Mouse (Mus musculus) testis, postnatal 10 days (tissue): ENCODE measurements around the gene Csde1.
A peak's percentile ranks its signal among the peaks of the same experiment; 100 is the strongest.

ENCODE experiments used
- DNase-seq: peaks from one replicate; pipeline ENCODE4 v3.0.0; 2021; ENCODE audit warnings: low spot score

The Csde1 gene

GRCm38 (mm10) chr3:103020249-103020942, at the start of gene Csde1:
Gene Csde1 (plus strand): TSS chr3:103020426.
- DNase-seq, result peak; percentile 96

- no peak for DNase-seq
Observed at GRCm38 (mm10) chr3:102970508-102970907, 49.7 kb upstream of the Csde1 start.

- no peak for DNase-seq
Observed at GRCm38 (mm10) chr3:102976906-102977305, 43.3 kb upstream of the Csde1 start.

- no peak for DNase-seq
Observed at GRCm38 (mm10) chr3:102979550-102980348, 40.5 kb upstream of the Csde1 start.

GRCm38 (mm10) chr3:102980349-102980736, 39.9 kb upstream of the Csde1 start:
- no peak for DNase-seq

- no peak for DNase-seq
Observed at GRCm38 (mm10) chr3:102991041-102991440, 29.2 kb upstream of the Csde1 start.

GRCm38 (mm10) chr3:102992936-102993335, 27.3 kb upstream of the Csde1 start:
- no peak for DNase-seq

- no peak for DNase-seq
Observed at GRCm38 (mm10) chr3:102995233-102995604, 25.0 kb upstream of the Csde1 start.

GRCm38 (mm10) chr3:102995605-102996321, 24.5 kb upstream of the Csde1 start, which contains the start of gene Sike1:
Gene Sike1 (plus strand): TSS chr3:102995708.
- DNase-seq, result peak; percentile 95

GRCm38 (mm10) chr3:102997036-102997435, 23.2 kb upstream of the Csde1 start:
- no peak for DNase-seq

- no peak for DNase-seq
Observed at GRCm38 (mm10) chr3:102997591-102997990, 22.6 kb upstream of the Csde1 start.

GRCm38 (mm10) chr3:103001595-103001994, 18.6 kb upstream of the Csde1 start:
- no peak for DNase-seq

GRCm38 (mm10) chr3:103017350-103017749, 2.9 kb upstream of the Csde1 start:
- DNase-seq, result no peak

- DNase-seq, result no peak
Observed at GRCm38 (mm10) chr3:103019462-103019861, 764 bp upstream of the Csde1 start.

- peak; percentile 92 for DNase-seq
Observed at GRCm38 (mm10) chr3:103020943-103021638, 865 bp downstream of the Csde1 start.

- DNase-seq, result no peak
Observed at GRCm38 (mm10) chr3:103026174-103026573, 5.9 kb downstream of the Csde1 start.

GRCm38 (mm10) chr3:103040285-103040684, 20.1 kb downstream of the Csde1 start:
- DNase-seq, result no peak

- no peak for DNase-seq
Observed at GRCm38 (mm10) chr3:103040861-103041379, 20.7 kb downstream of the Csde1 start.

GRCm38 (mm10) chr3:103056016-103056595, 35.9 kb downstream of the Csde1 start:
- no peak for DNase-seq

GRCm38 (mm10) chr3:103057752-103058151, 37.5 kb downstream of the Csde1 start:
- DNase-seq, result peak; percentile 50
